Mouse (Mus musculus) embryo, embryonic 9.5 days (tissue): ENCODE results near the gene Babam1.
"Not testable (repeated sequence)": the region's sequence is repeated elsewhere in the genome, so short reads cannot be mapped to it uniquely, and the experiment has no call there.

Experiments
- DNase-seq: peaks from one replicate; pipeline ENCODE4 v3.0.0-alpha.2; 2017; ENCODE audit errors: extremely low spot score

Gene Babam1

GRCm38 (mm10) chr8:71406099-71407015, 9.7 kb downstream of the Babam1 start:
- peak; percentile 87 for DNase-seq

DNA sequence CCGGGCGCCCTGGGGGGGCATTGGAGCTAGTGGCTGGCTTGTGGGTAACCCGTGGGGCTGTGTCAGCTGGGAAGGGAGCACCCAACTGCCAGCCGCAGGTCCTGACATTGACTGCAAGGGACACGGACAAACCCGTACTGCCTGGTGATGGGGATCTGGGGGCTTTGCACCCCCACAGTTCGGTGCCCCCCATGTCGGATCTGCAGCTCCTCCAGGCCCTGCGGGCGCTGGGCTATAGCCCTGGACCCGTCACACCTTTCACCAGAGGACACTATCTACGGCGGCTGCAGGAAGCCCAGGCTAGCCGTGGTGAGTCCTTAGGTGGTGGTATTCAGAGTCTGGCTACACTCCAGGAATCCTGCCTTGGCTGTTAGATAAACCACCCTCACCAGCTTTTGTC, 10.8 kb downstream of the Babam1 start:
- DNase-seq = no peak

GRCm38 (mm10) chr8:71408231-71408630, 11.6 kb downstream of the Babam1 start:
- no peak for DNase-seq

- no peak for DNase-seq
Measured at GRCm38 (mm10) chr8:71411535-71412273, 15.0 kb downstream of the Babam1 start.

DNA sequence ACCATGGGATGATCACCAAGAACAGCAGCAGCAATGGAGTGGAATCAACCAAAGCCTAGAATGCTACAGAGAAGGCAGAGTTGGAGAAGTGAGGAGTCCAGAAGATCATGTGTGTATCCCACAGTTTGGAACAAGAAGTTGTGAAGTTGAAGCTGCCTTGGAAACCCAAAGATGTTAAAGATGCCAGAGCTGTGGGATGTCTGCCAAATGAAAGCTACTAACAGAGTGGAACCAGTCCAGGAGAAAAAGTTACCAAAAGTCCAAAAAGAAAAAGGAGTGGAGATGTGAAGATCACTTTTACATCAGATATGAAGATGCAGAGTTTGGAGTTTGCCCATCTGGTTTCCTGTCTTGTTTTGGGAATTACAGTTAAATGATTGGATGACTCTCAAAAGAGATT, 25.5 kb downstream of the Babam1 start:
- DNase-seq = no peak

GRCm38 (mm10) chr8:71432935-71433334, 36.3 kb downstream of the Babam1 start:
- DNase-seq = not testable (repeated sequence)

DNA sequence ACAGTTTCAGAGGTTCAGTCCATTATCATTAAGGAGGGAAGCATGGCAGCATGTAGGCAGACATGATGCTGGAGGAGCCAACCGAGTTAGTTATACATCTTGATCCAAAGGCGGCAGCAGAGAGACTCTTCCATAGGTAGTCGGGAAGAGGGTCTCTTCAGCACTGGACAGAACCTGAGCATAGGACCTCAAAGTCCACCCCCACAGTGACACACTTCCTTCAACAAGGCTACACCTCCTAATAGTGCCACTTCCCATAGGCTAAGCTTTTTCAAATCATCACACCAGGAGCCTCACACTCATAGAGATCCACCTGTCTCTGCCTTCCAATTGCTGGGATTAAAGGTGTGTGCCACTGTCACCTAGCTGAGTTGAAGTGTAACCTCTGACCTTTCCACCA, 40.4 kb downstream of the Babam1 start:
- no peak for DNase-seq

- DNase-seq = peak; percentile 40
Measured at GRCm38 (mm10) chr8:71441404-71441803, 44.7 kb downstream of the Babam1 start.

DNA sequence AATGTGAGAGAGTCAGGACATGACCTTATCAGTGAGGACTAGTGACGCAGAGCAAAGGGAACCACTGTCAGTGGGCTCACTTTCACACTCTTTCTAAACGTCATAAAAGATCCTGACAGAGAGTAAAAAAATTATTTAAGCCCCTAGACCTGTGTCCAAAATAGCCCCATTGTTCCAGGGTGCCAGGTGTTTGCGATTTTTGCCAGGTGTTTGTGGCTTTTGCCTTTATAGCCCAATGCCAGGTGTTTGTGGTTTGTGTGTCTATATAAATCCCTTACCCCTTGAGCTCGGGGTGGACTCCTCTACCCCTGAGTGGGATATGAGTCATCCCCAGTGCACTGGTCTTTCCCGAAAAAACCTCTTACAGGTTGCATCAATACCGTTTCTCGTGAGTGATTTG, 48.4 kb downstream of the Babam1 start:
- DNase-seq = no peak

DNA sequence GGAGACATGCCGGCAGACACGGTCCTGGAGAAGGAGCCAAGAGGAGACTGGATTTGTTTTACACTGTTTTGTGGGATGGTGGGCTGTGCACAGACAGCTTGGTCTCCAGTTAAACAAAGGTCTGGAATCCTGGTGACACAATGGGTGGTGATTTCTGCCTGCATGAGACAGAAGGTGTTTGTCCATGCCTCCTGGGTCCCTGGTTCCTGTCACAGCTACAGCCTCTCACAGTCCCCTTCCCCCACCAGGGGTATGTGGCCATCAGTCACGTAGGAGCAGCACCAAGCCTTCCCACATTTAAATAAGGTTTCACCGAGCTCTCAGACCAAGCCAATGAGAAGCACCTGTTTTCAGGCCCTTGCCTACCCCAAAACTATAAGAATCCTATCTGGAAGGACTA, 54.7 kb downstream of the Babam1 start:
- DNase-seq = no peak

GRCm38 (mm10) chr8:71451777-71452176, 55.1 kb downstream of the Babam1 start:
- DNase-seq = no peak

- DNase-seq = no peak
Measured at GRCm38 (mm10) chr8:71452669-71453068, 56.0 kb downstream of the Babam1 start.
